Mouse (Mus musculus) CH12.LX (cell line): ENCODE results near the gene Rilp. TPM values are rescaled to one million over a fixed set of nuclear protein-coding genes. Genes with fewer than 3 reads are reported as not detected.

Experiments
- DNase-seq: peaks from one replicate; pipeline ENCODE4 v3.0.0-alpha.2; 2013; ENCODE audit errors: extremely low read depth
- H3K27ac ChIP-seq: 2 replicates; pipeline ENCODE4 v1.5.1; 2012; ENCODE audit warnings: low read depth, mild to moderate bottlenecking, control low read depth, moderate library complexity; ENCODE audit not compliant: insufficient read depth
- H3K27me3 ChIP-seq: replicated peaks from 2 replicates; pipeline ENCODE3; 2012; ENCODE audit warnings: inconsistent platforms
- H3K36me3 ChIP-seq, 2 experiments: replicated peaks in 1 of 2; 2 replicates each; pipeline versions ENCODE3 to v1.6.1; 2012; ENCODE audit warnings: inconsistent platforms in 1 of 2, low read length in 1 of 2, mild to moderate bottlenecking in 1 of 2, mixed read lengths in 1 of 2, moderate library complexity in 1 of 2; ENCODE audit not compliant: control insufficient read depth in 1 of 2, insufficient read depth in 1 of 2
- H3K4me1 ChIP-seq, 2 experiments: 2 replicates each; pipeline ENCODE4 v1.6.1; 2012; ENCODE audit warnings: inconsistent platforms in 1 of 2, moderate library complexity in 1 of 2; ENCODE audit not compliant: insufficient read depth in 2 of 2, control insufficient read depth in 1 of 2
- H3K4me2 ChIP-seq: 2 replicates; pipeline ENCODE4 v1.6.1; 2012; ENCODE audit warnings: low read depth, mild to moderate bottlenecking, control low read depth; ENCODE audit not compliant: poor library complexity, insufficient read depth, severe bottlenecking
- H3K4me3 ChIP-seq, 3 experiments: fragments of 150-350 bp in 1 of 3; sonication (generic) in 1 of 3; replicated peaks in 1 of 3; 2 replicates each; pipeline versions ENCODE3 to v1.5.1; 2011 to 2012; ENCODE audit warnings: low read depth in 2 of 3, low read length in 2 of 3, mild to moderate bottlenecking in 2 of 3, moderate library complexity in 2 of 3, control low read depth in 1 of 3, improper control_type of control experiment in 1 of 3, inconsistent platforms in 1 of 3, mixed read lengths in 1 of 3; ENCODE audit not compliant: poor library complexity in 1 of 3
- H3K79me2 ChIP-seq: replicated peaks from 2 replicates; pipeline ENCODE4 v1.6.1; 2012; ENCODE audit warnings: mild to moderate bottlenecking, moderate library complexity; ENCODE audit not compliant: control insufficient read depth, poor library complexity, insufficient read depth, severe bottlenecking; ENCODE audit errors: extremely low read depth
- H3K9ac ChIP-seq: 2 replicates; pipeline ENCODE4 v1.6.1; 2012; ENCODE audit warnings: low read depth, mild to moderate bottlenecking, control low read depth, moderate library complexity; ENCODE audit not compliant: insufficient read depth
- H3K9me3 ChIP-seq: replicated peaks from 2 replicates; pipeline ENCODE3; 2012; ENCODE audit warnings: low read length, inconsistent platforms, mixed read lengths
- BHLHE40 ChIP-seq: IDR thresholded peaks from 2 replicates; pipeline ENCODE4 v1.6.1; 2011; ENCODE audit warnings: mild to moderate bottlenecking, low read depth, low read length, improper control_type of control experiment
- CTCF ChIP-seq, 2 experiments: IDR thresholded peaks in 1 of 2; conservative IDR thresholded peaks in 1 of 2; 2 replicates each; pipeline ENCODE4 v1.5.1; 2011 to 2012; ENCODE audit warnings: low read depth in 2 of 2, low read length in 2 of 2, improper control_type of control experiment in 1 of 2, inconsistent platforms in 1 of 2, mild to moderate bottlenecking in 1 of 2, moderate library complexity in 1 of 2
- MAFK ChIP-seq: IDR thresholded peaks from 2 replicates; pipeline ENCODE4 v1.6.1; 2011; ENCODE audit warnings: low read length, improper control_type of control experiment; ENCODE audit not compliant: insufficient replicate concordance
- MAZ ChIP-seq: IDR thresholded peaks from 2 replicates; pipeline ENCODE4 v1.6.1; 2012; ENCODE audit warnings: low read depth, mild to moderate bottlenecking, inconsistent platforms, low read length, improper control_type of control experiment, moderate library complexity
- POLR2A ChIP-seq: IDR thresholded peaks from 2 replicates; pipeline ENCODE4 v1.6.1; 2011; ENCODE audit warnings: low read depth, mild to moderate bottlenecking, improper control_type of control experiment, low read length
- RAD21 ChIP-seq: IDR thresholded peaks from 2 replicates; pipeline ENCODE4 v1.6.1; 2011; ENCODE audit warnings: low read depth, mild to moderate bottlenecking, low read length, improper control_type of control experiment, moderate library complexity
- RCOR1 ChIP-seq: conservative IDR thresholded peaks from 2 replicates; pipeline ENCODE4 v1.6.1; 2012; ENCODE audit warnings: low read depth, mild to moderate bottlenecking, inconsistent platforms, low read length, improper control_type of control experiment
- SIN3A ChIP-seq: IDR thresholded peaks from 2 replicates; pipeline ENCODE4 v1.6.1; 2012; ENCODE audit warnings: low read length, improper control_type of control experiment, inconsistent platforms
- SMC3 ChIP-seq: IDR thresholded peaks from 2 replicates; pipeline ENCODE4 v1.6.1; 2011; ENCODE audit warnings: low read depth, low read length, improper control_type of control experiment
- UBTF ChIP-seq: IDR thresholded peaks from 2 replicates; pipeline ENCODE4 v1.6.1; 2012; ENCODE audit warnings: low read depth, mild to moderate bottlenecking, inconsistent platforms, low read length, improper control_type of control experiment, moderate library complexity
- USF1 ChIP-seq: IDR thresholded peaks from 2 replicates; pipeline ENCODE4 v1.6.1; 2014; ENCODE audit warnings: low read depth, mild to moderate bottlenecking, inconsistent platforms, low read length, improper control_type of control experiment
- ZMIZ1 ChIP-seq: IDR thresholded peaks from 2 replicates; pipeline ENCODE4 v1.6.1; 2012; ENCODE audit warnings: low read depth, mild to moderate bottlenecking, inconsistent platforms, low read length, improper control_type of control experiment
- dilution Hi-C: fragments of 300-500 bp; cut with MboI; formaldehyde crosslinking; loops from 2 replicates; pipeline ENCODE4 v1.14.3; 2020; ENCODE audit warnings: low sequenced_read_pairs; ENCODE audit not compliant: extremely low pct_unique_long_range_greater_than_20kb, extremely low pct_ligation_motif_present
- in situ Hi-C: fragments of 300-500 bp; cut with MboI; formaldehyde crosslinking; loops from 3 replicates; pipeline ENCODE4 v1.14.3; 2019; ENCODE audit warnings: low sequenced_read_pairs, low pct_ligation_motif_present, low pct_unique_long_range_greater_than_20kb, mixed read lengths
- polyA plus RNA-seq: library from polyadenylated mRNA; unstranded; fragments of >175 nt; gene quantifications from 2 replicates; pipeline ENCODE4 v1.2.1, GENCODE M21; 2012; ENCODE audit warnings: low read depth; ENCODE audit not compliant: insufficient read length
- total RNA-seq, 2 experiments: library from RNA; depleted of rRNA; stranded (reverse); fragments of 300-350 nt in 1 of 2; fragments of >200 nt in 1 of 2; gene quantifications; 2 replicates each; pipeline ENCODE4 v1.2.3; 2012 to 2014

Rilp gene
- total and polyA plus RNA-seq, 3 experiments: 0.17 to 1.1 (median 0.72) TPM

DNA sequence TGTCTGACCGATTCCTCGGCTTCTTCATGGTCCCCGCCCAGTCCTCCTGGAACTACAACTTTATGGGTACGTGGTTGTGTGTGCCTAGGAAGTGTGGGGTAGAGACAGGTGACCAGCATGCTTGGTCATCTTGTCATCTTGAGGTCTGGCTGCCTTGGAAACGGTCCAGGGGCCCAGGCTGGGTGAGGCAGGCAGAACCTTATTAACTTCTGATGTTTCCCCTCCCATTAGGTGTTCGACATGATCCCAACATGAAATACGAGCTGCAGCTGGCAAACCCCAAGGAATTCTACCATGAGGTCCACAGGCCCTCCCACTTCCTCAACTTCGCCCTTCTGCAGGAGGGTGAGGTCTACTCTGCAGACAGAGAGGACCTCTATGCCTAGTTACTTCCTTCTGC, 990 bp upstream of the Rilp start:
- H3K27ac ChIP-seq: no peak overlapping the region
- TF ChIP-seq UBTF (no peak), SIN3A (no peak)
- H3K9me3 ChIP-seq: peaks cover 7% of the 10 kb centered on the region
- peaks cover 85 to 95% of the 10 kb centered on the region in 2 experiments for H3K36me3 ChIP-seq
- DNase-seq: no peak
- H3K4me3 ChIP-seq: no peak overlapping the region
- no peaks in the 10 kb centered on the region for H3K4me1 ChIP-seq
- no peaks in the 10 kb centered on the region for H3K27me3 ChIP-seq
- no peaks in the 10 kb centered on the region for H3K79me2 ChIP-seq
- in situ Hi-C loops: no loop called here
- no peak overlapping the region for H3K9ac ChIP-seq
- no peak overlapping the region for H3K4me2 ChIP-seq
- dilution Hi-C loops: no loop called here

DNA sequence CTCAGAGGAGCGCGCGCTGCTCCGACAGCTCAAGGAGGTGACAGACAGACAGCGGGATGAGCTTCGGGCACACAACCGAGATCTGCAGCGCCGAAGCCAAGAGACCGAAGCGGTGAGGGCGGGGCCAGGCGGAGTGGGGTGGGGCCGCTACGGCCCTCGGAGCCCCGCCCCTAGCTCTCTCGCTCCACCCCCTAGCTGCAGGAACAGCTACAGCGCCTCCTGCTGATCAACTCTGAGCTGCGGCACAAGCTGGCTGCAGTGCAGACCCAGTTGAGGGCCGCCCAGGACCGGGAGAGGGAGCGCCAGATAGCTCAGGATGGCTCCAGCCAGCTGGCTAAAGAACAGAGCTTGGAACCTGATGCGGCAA, 716 bp downstream of the Rilp start:
- TF ChIP-seq ZMIZ1: no peak
- TF ChIP-seq SIN3A: 0 out of 2 replicates have a peak, but pooled peaks have one; percentile 6
- TF ChIP-seq USF1: no peak
- peak; percentile 52 for TF ChIP-seq SMC3
- TF ChIP-seq BHLHE40: no peak
- TF ChIP-seq CTCF (conservative IDR thresholded peaks at IDR 0.05 in 1 of 2, IDR thresholded peaks at IDR 0.05 in 1 of 2; ENCODE audit: low read depth in 2 of 2, low read length in 2 of 2): peak in 1 of 2 experiments; percentile 65; a peak in 2 of 4 replicates
- TF ChIP-seq MAZ: 0 out of 2 replicates have a peak, but pooled peaks have one; percentile 23
- no peak for TF ChIP-seq MAFK
- TF ChIP-seq RAD21: peak; percentile 20
- no peak overlapping the region for H3K27ac ChIP-seq
- dilution Hi-C loops: no loop called here
- no peak overlapping the region for H3K4me2 ChIP-seq
- H3K4me1 ChIP-seq: no peaks in the 10 kb centered on the region
- H3K9ac ChIP-seq: no peak overlapping the region
- in situ Hi-C loops: no loop called here
- H3K36me3 ChIP-seq: peaks cover 81 to 95% of the 10 kb centered on the region in 2 experiments
- no peak overlapping the region for H3K4me3 ChIP-seq
- no peaks in the 10 kb centered on the region for H3K79me2 ChIP-seq
- peak; percentile 71 for DNase-seq
- no peaks in the 10 kb centered on the region for H3K27me3 ChIP-seq
- peaks cover 7% of the 10 kb centered on the region for H3K9me3 ChIP-seq

- peaks cover 7% of the 10 kb centered on the region for H3K9me3 ChIP-seq
- H3K9ac ChIP-seq: no peak overlapping the region
- no peak for DNase-seq
- H3K4me2 ChIP-seq: no peak overlapping the region
- no peak overlapping the region for H3K27ac ChIP-seq
- H3K4me3 ChIP-seq: no peak overlapping the region
- TF ChIP-seq POLR2A: 0 out of 2 replicates have a peak, but pooled peaks have one; percentile 6
- TF ChIP-seq RCOR1: no peak
- H3K36me3 ChIP-seq: peaks cover 76 to 92% of the 10 kb centered on the region in 2 experiments
- H3K27me3 ChIP-seq: no peaks in the 10 kb centered on the region
- in situ Hi-C loops: no loop called here
- dilution Hi-C loops: no loop called here
- H3K79me2 ChIP-seq: no peaks in the 10 kb centered on the region
- no peaks in the 10 kb centered on the region for H3K4me1 ChIP-seq
These were observed 1.3 kb downstream of the Rilp start for GRCm38 (mm10) chr11:75511213-75511612.
